Mouse (Mus musculus): ENCODE measurements around the gene Trappc6b. TPM values are rescaled to one million over a fixed set of nuclear protein-coding genes. Genes with fewer than 3 reads are reported as not detected.
"Not testable (repeated sequence)": the region's sequence is repeated elsewhere in the genome, so short reads cannot be mapped to it uniquely, and the experiment has no call there.

The Trappc6b gene
- total RNA-seq (2021): 10 to 100 TPM; 36.9 to 37.8 TPM
- long read RNA-seq, experiment 1, transcript Trappc6b-201 (6 exons, 1,255 nt): major isoform, 21 of 26 reads
- long read RNA-seq, experiment 1, partial matches to known transcripts: 3 of 26 reads
- long read RNA-seq, experiment 1, other reads (novel, unspliced or antisense): 2 of 26 reads
- long read RNA-seq, experiment 2, transcript Trappc6b-201 (6 exons, 1,255 nt): major isoform, 17 of 26 reads
- long read RNA-seq, experiment 2, partial matches to known transcripts: 4 of 26 reads
- long read RNA-seq, experiment 2, other reads (novel, unspliced or antisense): 3 of 26 reads

- peak; percentile 79 for DNase-seq
Measured at GRCm38 (mm10) chr12:59060993-59061595, at the start of gene Trappc6b. Trappc6b (minus strand) TSS chr12:59061472.

GRCm38 (mm10) chr12:59107926-59108325 lies 46.7 kb upstream of the Trappc6b start:
- DNase-seq: no peak

- DNase-seq: no peak
Measured at GRCm38 (mm10) chr12:59106491-59106890, 45.2 kb upstream of the Trappc6b start.

- no peak for DNase-seq
Measured at GRCm38 (mm10) chr12:59105914-59106313, 44.6 kb upstream of the Trappc6b start.

GRCm38 (mm10) chr12:59104771-59105170 lies 43.5 kb upstream of the Trappc6b start:
- no peak for DNase-seq

GRCm38 (mm10) chr12:59095104-59096025 lies 34.1 kb upstream of the Trappc6b start, which contains the start of gene Mia2:
Mia2 (plus strand) TSS chr12:59095799.
- no peak for DNase-seq

GRCm38 (mm10) chr12:59093543-59093942 lies 32.3 kb upstream of the Trappc6b start:
- DNase-seq: no peak

GRCm38 (mm10) chr12:59086171-59086570 lies 24.9 kb upstream of the Trappc6b start:
- no peak for DNase-seq

GRCm38 (mm10) chr12:59084446-59084845 lies 23.2 kb upstream of the Trappc6b start:
- no peak for DNase-seq

GRCm38 (mm10) chr12:59080461-59080860 lies 19.2 kb upstream of the Trappc6b start:
- no peak for DNase-seq

- no peak for DNase-seq
Measured at GRCm38 (mm10) chr12:59077883-59078282, 16.6 kb upstream of the Trappc6b start.

GRCm38 (mm10) chr12:59076996-59077395 lies 15.7 kb upstream of the Trappc6b start:
- no peak for DNase-seq

- DNase-seq: no peak
Measured at GRCm38 (mm10) chr12:59074052-59074451, 12.8 kb upstream of the Trappc6b start.

GRCm38 (mm10) chr12:59072286-59072685 lies 11.0 kb upstream of the Trappc6b start:
- no peak for DNase-seq

GRCm38 (mm10) chr12:59068791-59069190 lies 7.5 kb upstream of the Trappc6b start:
- no peak for DNase-seq

GRCm38 (mm10) chr12:59067095-59067494 lies 5.8 kb upstream of the Trappc6b start:
- peak; percentile 49 for DNase-seq

- peak; percentile 94 for DNase-seq
Measured at GRCm38 (mm10) chr12:59066448-59067077, 5.3 kb upstream of the Trappc6b start, which contains the start of gene Pnn. Pnn (plus strand) TSS chr12:59066884.

- DNase-seq: no peak
Measured at GRCm38 (mm10) chr12:59065776-59066175, 4.5 kb upstream of the Trappc6b start.

- DNase-seq: no peak
Measured at GRCm38 (mm10) chr12:59064837-59065236, 3.6 kb upstream of the Trappc6b start.

- DNase-seq: no peak
Measured at GRCm38 (mm10) chr12:59060322-59060721, 950 bp downstream of the Trappc6b start.

- DNase-seq: not testable (repeated sequence)
Measured at GRCm38 (mm10) chr12:59058242-59058641, 3.0 kb downstream of the Trappc6b start.

GRCm38 (mm10) chr12:59056222-59056621 lies 5.0 kb downstream of the Trappc6b start:
- no peak for DNase-seq
